Mouse (Mus musculus) mature B cell (primary cell): ENCODE results near the gene Onecut3.

Experiments used
- in situ Hi-C: fragments of 300-500 bp; cut with MboI; formaldehyde crosslinking; loops from 2 replicates; pipeline ENCODE4 v1.14.3; 2019

Onecut3 gene

DNA sequence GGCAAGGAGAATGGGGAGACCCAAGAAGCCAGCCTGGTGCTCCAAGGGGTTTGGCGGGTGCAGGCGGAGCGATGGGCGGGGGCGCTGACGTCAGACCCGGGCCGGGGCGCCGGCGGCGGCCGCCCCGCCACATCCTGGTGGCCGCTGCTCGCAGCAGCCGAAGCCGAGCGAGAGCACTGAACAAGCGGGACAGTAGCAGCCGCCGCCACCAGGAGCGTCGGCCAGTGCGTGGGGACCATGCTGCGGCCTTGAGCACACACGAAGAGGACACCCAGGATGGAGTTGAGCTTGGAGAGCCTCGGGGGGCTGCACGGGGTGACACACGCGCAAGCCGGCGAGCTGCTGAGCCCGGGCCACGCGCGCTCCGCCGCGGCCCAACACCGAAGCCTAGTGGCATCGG is at the start of gene Onecut3:
TSS of gene Onecut3 (plus strand) at position 104 of the 400 bp plus-strand sequence.
- in situ Hi-C loops = no loop called here

DNA sequence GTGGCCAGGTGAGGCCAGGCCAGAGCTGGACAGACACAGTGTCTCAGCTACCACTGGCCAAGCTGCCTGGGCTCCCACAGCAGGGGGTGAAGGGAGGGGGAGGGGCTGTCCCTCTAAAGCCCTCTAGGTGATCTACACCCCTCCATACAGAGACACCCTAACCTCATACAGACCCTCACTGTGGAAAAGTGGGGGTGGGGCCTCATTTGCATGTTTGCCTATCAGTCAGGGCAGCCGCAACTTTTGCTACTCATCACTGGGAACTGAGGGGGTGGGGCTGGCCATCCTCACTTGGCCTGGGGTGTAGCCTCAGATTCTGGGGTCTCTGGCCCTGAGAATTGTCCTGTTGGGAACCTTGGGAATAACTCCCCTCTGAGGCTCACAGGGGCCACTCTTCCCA is 49.6 kb upstream of the Onecut3 start:
- in situ Hi-C loops = loop anchor here (5.0 kb wide), 1 partner anchor 62 kb away; no protein-coding TSS in a partner anchor

DNA sequence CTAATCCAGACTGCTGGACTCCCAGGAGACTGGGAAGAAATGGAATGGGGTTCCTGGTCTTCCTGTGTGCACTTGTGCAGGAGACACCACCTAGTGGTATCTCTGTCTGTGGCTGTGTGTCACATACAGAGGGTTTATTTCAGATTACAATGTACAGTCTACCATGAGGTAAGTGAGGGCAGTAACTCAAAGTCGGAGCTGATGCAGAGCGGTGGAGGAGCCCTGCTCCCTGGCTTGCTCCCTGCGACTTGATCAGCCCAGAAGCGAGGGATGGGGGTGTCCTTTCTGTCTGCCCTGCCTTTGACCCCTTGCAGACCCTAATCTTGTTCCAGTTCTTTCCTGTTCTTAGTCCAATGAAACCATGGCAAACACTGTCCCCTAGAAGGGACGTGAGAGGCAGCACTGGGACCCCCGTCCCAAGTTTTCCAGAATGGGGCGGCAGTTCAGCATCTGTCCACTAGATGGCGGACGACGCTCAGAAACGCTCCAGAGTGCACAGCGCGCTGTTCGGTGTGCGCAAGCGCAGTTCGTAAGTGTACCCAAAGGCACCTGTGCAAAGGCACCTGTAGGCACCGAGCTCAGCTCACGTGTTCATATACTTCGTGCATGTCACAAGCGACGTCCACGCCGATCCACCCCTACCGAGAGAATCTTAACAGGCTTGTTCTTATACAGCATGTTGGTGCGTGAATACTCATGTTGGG is 48.6 kb upstream of the Onecut3 start:
- in situ Hi-C loops = loop anchor here (5.0 kb wide), 1 partner anchor 61 kb away; no protein-coding TSS in a partner anchor

DNA sequence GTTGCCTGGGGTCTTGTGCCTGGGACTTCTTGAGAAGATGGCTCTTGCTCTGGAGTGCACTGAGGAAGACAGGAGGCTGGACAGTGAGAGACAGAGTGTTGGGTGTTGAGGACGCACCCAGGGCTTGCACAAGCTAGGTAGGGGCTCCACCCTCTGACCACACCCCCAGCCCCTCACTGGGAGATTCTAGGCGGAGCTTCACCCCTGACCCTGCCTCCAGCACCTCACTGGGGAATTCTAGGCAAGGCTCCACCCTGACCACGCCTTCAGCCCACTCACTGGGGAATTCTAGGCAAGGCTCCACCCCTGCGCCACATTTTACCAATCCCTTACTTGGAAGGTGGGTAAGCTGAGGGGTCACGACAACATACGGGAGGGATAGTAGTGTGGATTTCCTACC is 44.0 kb upstream of the Onecut3 start:
- in situ Hi-C loops = no loop called here

DNA sequence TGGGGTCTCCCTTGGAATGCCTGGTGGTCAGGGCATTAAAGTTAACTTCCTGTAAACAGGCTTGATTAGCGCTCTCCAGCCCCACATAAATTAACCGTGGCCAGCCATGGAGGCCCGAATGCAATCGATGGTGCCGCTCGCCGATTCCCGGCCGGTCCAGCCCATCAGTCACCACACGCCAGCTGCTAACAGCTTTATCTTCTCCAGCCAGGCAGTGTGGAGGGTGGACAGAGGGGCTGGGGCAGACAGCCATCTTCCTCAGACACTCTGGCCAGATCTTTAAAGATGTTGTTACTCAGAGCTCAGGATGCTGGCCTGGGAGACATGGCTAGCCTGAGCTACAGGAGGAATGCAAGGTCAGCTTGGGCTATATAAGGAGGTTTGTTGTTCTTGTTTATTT is 41.0 kb upstream of the Onecut3 start:
- in situ Hi-C loops = no loop called here

DNA sequence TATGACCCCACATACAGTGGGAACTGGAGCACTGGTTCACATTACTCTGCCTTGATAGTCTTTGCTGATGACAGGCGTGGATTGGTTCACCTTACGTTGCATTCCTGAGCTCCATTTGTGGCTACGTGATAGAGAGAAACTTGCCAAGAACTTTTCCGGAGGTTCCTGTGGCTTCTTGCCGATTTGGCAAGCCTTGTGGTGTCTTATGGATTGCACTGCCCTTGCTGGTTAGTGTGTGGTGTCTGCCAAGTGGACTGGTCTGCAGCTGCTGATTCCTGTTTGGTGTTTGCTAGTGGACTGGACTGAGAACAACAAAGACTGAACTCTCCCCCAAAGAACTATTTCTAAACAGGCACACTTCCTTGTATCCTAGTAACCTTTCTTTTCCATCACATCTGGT is 39.9 kb upstream of the Onecut3 start:
- in situ Hi-C loops = no loop called here

DNA sequence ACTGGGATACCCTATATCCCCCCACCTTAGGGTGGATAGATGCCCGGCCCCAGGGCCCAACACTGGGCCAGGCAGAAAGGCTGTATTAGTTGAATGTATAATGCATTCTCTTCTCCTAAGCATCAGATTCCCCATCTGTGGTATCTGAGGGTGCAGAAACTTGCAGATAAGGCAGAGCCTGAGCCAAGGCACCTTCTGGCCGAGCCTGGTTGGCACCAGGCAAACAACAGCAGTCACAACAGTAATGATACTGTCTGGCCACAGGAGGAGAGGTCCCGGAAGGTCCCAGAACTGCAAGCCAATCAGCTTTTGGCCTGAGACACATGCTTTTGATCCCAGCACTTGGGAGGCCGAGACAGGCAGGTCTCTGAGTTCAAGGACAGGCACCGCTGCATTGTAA is 38.9 kb upstream of the Onecut3 start:
- in situ Hi-C loops = no loop called here

DNA sequence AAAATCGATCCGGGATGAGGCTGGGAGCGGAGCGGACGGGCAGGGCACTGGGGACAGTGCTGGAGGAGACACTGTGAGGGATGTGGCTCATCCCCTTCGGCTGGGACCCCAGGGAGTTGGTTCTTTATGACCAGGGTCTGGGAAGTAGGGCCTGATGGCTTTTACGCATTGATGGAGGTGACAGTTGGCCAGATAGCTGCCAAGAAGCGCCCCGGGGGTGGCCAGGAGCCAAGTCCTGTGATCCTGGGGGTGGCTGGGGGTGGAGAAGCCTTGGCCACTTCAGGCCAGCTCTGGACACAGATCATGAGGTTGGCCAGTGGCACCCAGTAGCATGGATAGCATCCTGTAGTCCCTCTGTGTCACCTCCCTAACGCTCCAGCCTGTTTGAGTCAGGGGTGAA is 35.4 kb upstream of the Onecut3 start:
- in situ Hi-C loops = no loop called here

DNA sequence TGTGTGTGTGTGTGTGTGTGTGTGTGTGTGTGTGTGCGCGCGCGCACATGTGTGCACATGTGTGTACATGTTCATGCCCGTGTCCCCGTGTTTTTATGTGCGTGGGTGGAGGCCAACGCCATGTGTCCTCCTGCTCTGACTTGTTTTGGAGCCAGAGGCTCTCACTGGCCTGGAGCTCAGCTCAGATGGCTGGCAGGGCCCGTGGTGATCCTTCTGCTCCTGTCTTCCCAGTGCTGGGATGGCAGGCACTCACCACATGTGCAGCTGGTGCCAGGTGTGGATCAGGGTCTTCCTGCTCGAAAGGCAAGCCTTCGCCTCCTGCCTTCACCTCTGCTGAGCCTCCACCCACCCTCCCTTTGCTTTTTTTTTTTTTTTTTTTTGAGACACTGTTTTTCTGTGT is 35.0 kb upstream of the Onecut3 start:
- in situ Hi-C loops = no loop called here

DNA sequence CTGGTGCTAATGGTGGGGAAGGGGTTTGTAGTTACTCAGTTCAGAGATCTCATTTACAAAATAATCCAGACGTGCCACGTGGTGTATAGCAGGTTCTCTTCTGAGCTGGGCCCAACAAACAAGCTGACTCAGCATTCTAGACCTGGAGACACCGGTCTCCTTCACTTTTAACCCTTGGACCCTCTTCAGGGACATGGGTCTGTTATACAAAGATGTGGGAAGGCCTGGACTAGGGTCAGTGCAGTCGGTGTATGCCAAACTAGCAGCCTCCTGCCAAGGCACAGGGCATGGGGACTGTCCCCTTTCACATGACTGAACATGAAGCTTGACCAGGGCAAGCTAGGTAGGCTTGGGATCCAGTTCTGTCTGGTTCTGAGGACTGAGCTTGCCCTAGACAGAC is 34.3 kb upstream of the Onecut3 start:
- in situ Hi-C loops = no loop called here

DNA sequence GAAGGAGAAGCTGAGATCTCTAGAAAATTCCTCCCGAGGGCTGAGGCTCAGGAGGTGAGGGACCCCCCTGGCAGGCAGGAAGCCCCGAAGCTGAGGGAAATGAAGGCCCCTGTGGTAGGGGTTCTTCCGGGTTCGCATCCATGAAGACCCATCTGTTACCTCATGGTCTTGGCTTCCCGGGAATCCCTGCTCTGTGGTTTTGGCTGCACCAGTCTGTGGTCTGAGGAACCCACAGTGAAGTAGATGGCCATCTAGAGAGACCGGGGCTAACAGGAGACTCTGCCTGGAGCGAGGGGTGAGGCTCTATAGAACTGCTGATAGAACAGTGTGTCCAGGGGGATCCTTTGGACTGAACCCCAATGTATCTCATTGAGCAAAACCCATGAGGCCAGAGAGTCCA is 33.3 kb upstream of the Onecut3 start:
- in situ Hi-C loops = no loop called here

DNA sequence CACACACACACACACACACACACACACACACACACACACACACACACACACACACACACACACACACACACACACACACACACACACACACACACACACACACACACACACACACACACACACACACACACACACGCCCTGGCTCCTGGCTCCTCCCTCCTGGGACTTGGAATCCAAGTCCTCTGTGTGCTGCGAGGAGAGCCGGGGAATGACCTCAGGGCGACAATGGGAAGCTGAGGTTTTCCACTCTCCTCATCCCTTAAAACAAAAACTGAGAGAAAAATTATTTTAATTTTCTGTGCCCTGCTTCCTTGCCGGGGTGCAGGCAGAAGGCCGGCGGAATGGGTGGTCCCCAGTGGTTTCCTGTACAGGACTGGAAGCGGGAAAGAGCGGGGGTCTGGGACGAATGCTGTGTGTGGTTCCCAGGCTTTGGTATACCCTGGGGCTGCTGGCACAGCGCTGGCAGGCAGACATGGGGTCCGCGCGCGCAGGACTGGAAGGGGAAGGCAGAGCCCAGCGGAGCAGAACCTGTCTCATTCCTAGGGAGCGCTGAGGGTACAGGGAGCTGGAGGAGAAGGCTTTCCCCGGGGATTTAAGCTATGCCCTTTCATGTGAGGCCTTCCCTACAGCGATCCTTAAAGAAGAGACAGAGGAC is 30.1 kb upstream of the Onecut3 start:
- in situ Hi-C loops = no loop called here

DNA sequence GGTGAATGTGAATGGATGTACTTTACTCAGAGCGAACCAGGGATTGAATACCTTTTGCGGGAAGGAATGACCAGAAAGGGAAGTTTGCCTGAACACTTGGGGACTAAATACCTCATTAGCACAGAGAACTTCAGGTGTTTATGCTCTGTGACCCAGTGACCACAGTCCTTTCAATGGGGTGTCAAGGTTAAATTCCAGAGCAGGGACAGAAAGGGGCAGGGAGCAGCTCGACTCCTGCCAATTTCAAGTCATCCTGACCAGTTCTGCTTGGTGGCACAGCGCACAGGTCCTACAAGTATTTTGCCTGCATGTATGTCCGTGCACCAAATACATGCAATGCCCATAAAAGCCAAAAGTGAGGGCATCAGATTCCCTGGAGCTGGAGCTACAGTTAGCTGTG is 29.6 kb upstream of the Onecut3 start:
- in situ Hi-C loops = no loop called here

DNA sequence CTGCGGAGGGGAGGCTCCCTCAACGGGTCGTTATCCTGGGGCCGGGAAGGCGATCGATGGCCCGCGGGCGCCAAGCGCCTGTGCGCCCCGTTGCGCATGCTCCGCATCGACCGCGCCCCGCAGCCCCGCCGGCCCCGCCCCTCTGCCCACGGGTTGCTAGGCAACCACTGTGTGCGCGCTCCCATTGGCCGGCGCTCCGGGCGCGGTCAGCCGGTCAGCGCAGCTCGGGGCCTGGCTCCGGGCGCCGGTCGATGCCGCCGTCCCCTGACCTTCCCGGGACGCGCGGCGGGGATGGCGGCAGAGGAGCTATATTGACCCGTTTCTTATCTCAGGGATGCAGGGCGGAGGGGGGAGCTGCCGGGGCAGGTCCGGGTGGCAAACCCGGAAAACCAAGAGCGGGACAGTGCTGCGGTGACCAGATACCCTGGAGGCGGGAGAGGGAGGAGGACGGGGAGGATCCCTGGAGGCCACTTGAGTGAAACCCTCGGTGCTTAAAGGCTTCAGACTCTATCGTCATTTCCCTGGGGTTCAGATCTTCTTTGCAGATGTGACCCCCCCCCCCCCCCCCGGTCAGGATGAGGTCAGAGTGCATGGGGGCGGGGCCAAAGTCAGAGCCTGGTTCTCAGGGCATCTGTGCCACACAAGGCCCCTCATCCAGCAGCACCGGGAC is 19.2 kb upstream of the Onecut3 start:
- in situ Hi-C loops = no loop called here

DNA sequence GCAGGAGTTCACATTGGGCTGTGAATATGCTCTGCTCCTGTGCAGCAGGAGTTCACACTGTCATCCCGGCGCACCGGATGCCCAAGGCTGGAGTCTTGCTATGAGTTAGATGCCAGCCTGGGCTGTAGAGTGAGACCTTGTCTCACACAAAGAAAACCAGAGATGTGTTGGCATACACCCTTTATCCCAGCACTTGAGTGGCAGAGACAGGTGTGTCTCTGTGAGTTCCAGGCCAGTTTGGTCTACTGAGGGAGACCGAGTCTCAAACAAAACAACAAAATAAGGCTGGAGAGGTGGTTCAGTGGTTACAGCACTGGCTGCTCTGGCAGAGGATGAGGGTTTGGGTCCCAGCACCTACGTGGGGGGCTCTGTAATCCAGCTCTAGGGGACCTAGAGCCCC is 16.1 kb upstream of the Onecut3 start:
- in situ Hi-C loops = no loop called here

DNA sequence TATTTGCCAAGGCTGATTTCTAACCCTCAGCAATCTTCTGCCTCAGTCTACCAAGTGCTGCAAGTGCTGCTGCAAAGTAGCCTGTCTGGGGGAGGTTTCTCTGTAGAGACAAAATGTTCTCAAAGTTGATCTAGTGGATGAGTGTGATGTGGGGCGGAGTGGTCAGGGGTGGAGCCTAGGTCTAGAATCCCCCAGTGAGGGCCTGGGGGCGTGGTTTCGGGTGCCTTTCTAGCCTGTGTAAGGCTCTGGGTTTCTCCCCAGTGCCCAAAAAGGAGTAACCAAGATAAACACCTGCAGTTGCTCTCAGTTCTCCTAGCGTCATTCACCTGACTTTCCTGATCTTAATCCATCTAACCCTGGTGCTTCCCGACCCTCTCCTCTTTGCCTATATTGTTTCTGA is 13.6 kb upstream of the Onecut3 start:
- in situ Hi-C loops = no loop called here

DNA sequence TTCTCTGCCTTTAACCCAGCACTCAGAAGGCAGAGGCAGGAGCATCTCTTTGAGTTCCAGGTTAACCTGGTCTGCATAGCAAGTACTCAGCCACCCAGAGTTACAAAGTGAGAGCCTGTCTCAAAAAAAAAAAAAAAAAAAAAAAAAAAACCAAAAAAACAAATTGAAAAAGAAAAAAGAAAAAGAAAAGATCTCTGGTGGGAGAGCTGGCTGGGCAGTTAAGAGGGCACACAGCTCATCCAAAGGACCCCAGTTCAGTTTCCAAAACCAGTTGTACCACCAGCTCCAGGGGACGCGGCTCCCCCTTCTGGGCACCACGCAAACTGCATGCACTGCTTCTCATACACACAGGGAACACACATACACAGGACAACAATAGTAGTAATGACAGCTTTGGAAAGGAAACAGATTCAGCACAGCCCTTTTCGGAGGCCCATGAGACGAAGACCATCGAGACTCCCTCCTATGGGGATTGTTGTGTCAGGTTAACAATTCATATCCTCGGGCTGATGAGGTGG is 7.7 kb upstream of the Onecut3 start:
- in situ Hi-C loops = no loop called here

DNA sequence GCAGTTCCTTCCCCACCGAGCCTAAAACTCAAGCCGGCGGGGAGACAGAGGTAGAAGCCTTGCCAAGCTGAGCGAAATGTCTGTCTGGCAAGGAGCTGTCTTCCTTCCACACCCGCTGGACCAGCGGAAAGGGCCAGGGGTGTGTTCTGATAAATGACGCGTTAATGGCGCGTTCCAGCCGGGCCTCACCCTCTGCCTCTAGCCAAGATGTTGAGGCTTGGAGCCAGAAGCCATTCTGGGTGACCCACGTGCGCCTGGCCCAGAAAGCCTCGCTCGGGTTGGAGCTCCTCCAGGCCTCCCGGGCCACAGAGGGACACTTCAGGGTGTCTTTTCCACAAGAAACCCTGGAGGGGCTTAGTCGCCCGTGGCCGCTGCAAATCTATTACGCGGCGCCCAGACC is 4.6 kb upstream of the Onecut3 start:
- in situ Hi-C loops = no loop called here

DNA sequence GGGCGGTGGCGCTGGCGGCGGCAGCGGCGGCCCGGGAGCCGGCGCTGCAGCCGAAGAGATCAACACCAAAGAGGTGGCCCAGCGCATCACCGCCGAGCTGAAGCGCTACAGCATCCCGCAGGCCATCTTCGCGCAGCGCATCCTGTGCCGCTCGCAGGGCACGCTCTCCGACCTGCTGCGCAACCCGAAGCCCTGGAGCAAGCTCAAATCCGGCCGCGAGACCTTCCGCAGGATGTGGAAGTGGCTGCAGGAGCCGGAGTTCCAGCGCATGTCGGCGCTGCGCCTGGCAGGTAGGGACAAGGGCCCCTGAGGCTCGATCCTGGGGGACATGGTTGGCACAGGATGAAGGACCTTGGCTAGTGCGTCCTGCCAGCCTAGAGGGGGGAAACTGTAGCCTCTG is 1.3 kb downstream of the Onecut3 start:
- in situ Hi-C loops = no loop called here

DNA sequence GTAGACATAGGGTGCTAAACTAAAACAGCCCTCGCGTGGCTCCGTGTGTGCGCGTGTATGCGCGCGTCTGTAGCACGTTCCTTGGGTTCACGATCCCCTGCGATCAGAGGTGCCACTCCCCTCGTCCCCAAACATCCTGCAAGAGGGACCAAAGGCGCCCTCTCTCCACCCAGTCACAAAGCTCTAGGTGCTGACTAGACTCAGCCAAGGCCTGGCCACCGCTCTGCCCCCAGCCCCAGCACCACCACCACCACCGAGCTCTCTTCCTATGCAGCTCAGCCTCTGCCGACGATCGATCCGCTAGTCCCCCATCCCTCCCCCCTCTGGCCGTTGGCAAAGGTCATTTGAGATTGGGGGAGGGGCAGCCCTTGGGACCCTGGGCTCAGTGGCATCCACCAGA is 1.8 kb downstream of the Onecut3 start:
- in situ Hi-C loops = no loop called here

DNA sequence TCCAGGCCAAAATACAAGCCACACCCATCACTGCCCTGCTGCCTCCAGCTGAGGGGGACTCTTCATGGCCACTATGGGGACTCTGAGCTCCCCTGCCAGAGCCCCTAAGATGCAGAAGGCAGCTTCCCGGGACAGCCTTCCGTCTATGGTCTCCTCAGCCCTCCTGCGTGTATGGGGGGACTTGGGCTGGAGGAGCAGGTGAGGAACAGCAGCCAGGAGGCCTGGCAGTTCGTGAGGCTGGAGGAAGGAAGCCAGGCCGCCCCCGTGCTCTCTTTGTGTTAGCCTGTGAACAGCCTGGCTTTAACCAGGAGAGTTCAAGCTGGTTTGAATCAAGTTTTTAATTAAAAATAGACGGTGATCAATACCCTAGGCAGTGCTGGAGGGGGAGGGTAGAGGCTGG is 7.7 kb downstream of the Onecut3 start:
- in situ Hi-C loops = loop anchor here (10.0 kb wide), 1 partner anchor 127 kb away; no protein-coding TSS in a partner anchor

DNA sequence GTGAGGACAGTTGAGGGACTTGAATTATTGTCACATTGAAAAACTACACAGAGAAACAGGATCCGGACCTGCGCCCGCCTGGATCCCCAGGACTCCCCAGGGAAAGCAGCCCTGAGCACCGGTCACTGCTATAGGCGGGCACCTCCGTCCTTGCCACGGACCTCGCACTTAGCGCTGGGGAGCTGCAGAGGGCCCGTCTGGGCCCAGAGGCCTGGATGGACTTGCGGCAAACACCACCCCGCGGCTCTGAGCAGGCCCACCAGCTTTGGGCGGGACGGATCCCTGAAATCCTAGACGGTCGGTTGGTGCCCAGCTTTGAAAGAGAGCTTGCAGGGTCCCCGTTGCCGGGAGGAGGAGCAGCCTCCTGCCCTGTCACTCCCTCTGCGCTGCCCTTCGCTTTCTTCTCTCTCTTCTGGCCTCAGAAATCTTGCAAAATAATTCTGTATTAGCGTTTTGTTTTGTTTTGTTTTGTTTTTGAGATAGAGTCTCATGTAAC is 8.2 kb downstream of the Onecut3 start:
- in situ Hi-C loops = loop anchor here (10.0 kb wide), 1 partner anchor 128 kb away; no protein-coding TSS in a partner anchor
